Mouse (Mus musculus) E14TG2a.4 (cell line): Measurements from ENCODE around the gene Slc26a1.

Experiments used
- H3K27me3 ChIP-seq: 2 replicates; pipeline ENCODE4 v1.6.1; 2014; ENCODE audit warnings: low read length, control low read depth; ENCODE audit not compliant: insufficient read depth
- H3K36me3 ChIP-seq: 2 replicates; pipeline ENCODE4 v1.6.1; 2014; ENCODE audit warnings: low read length, control low read depth; ENCODE audit not compliant: insufficient read depth
- H3K4me1 ChIP-seq: replicated peaks from 2 replicates; pipeline ENCODE4 v1.6.1; 2014; ENCODE audit warnings: low read depth, low read length, control low read depth
- H3K4me3 ChIP-seq: replicated peaks from 2 replicates; pipeline ENCODE4 v1.5.1; 2014; ENCODE audit warnings: mild to moderate bottlenecking, low read length
- H3K9me3 ChIP-seq: 2 replicates; pipeline ENCODE4 v1.6.1; 2014; ENCODE audit warnings: low read length, control low read depth
- CTCF ChIP-seq: conservative IDR thresholded peaks from 2 replicates; pipeline ENCODE4 v1.5.1; 2014; ENCODE audit warnings: low read length
- NANOG ChIP-seq: IDR thresholded peaks from 2 replicates; pipeline ENCODE4 v1.6.1; 2014; ENCODE audit warnings: borderline replicate concordance, low read length, mixed read lengths
- POU5F1 ChIP-seq: IDR thresholded peaks from 2 replicates; pipeline ENCODE4 v1.6.1; 2014; ENCODE audit warnings: low read length, borderline replicate concordance

The Slc26a1 gene

DNA sequence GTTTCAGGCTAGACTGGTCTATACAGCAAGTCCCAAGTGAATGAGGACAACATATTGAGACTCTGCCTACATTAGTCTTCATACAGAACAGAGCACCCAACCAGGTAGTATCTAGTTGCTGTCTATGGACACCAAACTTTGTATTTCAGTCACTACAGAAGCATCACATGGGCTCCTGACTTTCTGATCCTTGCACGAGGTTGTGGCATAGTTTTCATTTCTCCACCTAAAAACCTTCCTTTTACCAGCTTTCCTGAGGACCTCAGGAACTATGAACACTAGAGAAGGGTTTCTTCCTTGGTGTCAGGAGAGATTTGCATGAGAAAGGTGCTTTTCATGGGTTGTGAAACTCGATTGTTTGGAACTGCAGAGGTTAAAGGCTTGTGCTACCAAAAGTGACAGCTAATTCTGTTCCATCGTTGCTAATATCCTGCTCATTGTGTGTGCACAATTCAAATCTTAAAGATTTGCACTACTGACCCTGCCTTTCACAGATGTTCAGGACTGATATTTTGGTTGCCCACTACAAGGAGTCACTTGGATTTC is 6.9 kb downstream of the Slc26a1 start:
- no peaks in the 10 kb centered on the region; the same call in 1 of the 2 replicates for H3K27me3 ChIP-seq
- H3K9me3 ChIP-seq: no peaks in the 10 kb centered on the region
- H3K36me3 ChIP-seq: peaks cover 17% of the 10 kb centered on the region
- TF ChIP-seq CTCF: no peak
- peak; percentile 37; the same call in 1 of the 2 replicates for TF ChIP-seq NANOG
- peak; percentile 56; the same call in 1 of the 2 replicates for TF ChIP-seq POU5F1
- peak overlapping the region; percentile 81 for H3K4me3 ChIP-seq
- peaks cover 40% of the 10 kb centered on the region for H3K4me1 ChIP-seq

DNA sequence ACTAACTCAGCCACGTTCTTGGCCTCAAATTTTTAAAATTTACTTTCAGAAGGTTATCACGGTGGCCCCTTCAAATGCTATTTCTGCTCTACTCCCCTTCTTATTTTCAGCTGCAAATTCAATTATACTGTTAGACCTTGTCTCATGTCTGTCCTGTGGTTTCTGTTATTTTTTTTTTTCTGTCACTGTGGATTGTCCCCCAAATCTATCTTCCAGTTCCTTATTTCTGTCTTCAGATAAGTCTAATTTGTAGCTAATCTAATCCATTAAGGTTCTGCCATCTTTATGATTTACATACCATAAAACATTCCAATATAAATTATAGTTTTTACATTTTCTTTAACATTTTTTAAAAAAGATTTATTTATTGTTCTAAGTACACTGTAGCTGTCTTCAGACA is 8.0 kb downstream of the Slc26a1 start:
- no peaks in the 10 kb centered on the region; the same call in 1 of the 2 replicates for H3K27me3 ChIP-seq
- no peaks in the 10 kb centered on the region for H3K9me3 ChIP-seq
- H3K36me3 ChIP-seq: peaks cover 10% of the 10 kb centered on the region
- H3K4me1 ChIP-seq: peaks cover 40% of the 10 kb centered on the region
- H3K4me3 ChIP-seq: no peak overlapping the region
- TF ChIP-seq POU5F1: no peak
- no peak for TF ChIP-seq NANOG
- no peak for TF ChIP-seq CTCF

DNA sequence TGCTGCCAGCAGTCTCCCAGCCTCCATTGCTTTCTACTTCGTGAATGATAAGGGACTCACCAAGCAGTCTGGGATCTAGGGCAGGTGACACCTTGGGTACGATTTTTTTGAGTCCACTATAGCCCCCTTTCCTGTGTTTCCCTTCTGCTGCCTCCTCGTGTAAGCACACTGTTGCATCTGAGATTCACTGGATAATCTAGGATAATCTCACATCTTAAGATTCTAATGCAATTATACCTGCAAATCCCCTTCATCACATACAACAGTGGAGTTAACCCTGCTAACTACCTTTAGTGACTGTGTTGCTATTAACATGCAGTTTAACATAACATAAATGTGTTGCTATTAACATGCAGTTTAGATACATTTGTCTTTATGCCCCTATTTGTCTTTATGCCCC is 10.3 kb downstream of the Slc26a1 start:
- TF ChIP-seq POU5F1: no peak
- no peak for TF ChIP-seq CTCF
- TF ChIP-seq NANOG: no peak
- Histone ChIP-seq H3K4me1 (peaks cover 36% of the 10 kb centered on the region), H3K27me3 (no peaks in the 10 kb centered on the region; the same call in 1 of the 2 replicates), H3K9me3 (no peaks in the 10 kb centered on the region), H3K36me3 (no peaks in the 10 kb centered on the region), H3K4me3 (no peak overlapping the region)

DNA sequence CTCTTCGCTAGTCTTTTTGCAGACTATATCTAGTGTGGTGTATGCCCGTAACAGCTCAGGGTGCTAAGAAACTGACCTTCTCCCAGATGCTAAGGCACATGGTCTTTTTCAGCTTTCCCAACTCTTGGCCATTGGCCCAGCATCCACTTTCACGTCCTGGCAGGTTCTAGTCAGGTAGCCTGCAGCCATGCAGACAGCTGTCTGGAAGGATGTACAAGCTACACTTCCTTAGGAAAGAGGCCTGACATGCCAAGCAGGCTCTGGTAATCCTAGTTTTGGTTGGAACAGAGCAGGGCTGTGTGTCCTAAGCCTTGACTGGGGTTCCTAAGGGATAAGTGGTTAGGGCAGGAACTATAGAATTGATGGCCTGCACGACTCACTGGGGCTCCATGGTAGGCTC is 12.6 kb downstream of the Slc26a1 start:
- Histone ChIP-seq H3K4me1 (peaks cover 33% of the 10 kb centered on the region), H3K4me3 (no peak overlapping the region), H3K27me3 (no peaks in the 10 kb centered on the region), H3K36me3 (peaks cover 14% of the 10 kb centered on the region), H3K9me3 (no peaks in the 10 kb centered on the region)
- TF ChIP-seq CTCF (no peak), NANOG (no peak), POU5F1 (no peak)

DNA sequence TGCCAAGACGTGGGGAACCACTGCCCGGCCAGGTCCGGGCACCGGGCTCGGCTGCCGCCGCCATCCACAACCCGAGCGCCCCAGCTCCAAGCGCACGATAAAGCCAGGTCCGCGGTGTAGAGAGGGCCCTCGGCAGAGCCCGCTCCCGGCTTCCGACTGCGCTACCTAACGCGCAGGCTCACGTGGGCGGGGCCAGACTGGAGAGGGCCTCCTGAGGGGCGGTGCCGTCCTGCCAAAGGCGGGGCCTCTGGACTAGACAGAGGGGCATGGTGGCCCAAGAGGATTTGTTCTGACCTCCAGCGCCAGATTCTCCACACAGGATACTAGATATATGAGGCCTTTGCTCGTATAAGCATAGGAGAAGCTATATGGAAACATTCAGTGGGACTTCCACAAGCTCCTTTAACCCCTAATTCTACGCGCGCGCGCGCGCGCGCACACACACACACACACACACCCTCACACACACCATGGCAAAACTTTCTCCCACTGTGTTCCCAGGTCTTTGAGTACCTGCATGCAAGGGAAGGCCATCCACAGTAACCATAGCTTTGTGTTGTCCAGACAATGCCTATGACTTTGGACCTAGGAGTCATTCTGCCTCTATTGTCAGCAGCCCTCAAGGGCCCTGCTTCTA is 14.6 kb downstream of the Slc26a1 start:
- no peaks in the 10 kb centered on the region for H3K27me3 ChIP-seq
- H3K9me3 ChIP-seq: no peaks in the 10 kb centered on the region
- TF ChIP-seq CTCF: no peak
- TF ChIP-seq NANOG: no peak
- TF ChIP-seq POU5F1: no peak
- H3K4me3 ChIP-seq: peak overlapping the region; percentile 96
- H3K4me1 ChIP-seq: peaks cover 36% of the 10 kb centered on the region
- peaks cover 35% of the 10 kb centered on the region for H3K36me3 ChIP-seq

DNA sequence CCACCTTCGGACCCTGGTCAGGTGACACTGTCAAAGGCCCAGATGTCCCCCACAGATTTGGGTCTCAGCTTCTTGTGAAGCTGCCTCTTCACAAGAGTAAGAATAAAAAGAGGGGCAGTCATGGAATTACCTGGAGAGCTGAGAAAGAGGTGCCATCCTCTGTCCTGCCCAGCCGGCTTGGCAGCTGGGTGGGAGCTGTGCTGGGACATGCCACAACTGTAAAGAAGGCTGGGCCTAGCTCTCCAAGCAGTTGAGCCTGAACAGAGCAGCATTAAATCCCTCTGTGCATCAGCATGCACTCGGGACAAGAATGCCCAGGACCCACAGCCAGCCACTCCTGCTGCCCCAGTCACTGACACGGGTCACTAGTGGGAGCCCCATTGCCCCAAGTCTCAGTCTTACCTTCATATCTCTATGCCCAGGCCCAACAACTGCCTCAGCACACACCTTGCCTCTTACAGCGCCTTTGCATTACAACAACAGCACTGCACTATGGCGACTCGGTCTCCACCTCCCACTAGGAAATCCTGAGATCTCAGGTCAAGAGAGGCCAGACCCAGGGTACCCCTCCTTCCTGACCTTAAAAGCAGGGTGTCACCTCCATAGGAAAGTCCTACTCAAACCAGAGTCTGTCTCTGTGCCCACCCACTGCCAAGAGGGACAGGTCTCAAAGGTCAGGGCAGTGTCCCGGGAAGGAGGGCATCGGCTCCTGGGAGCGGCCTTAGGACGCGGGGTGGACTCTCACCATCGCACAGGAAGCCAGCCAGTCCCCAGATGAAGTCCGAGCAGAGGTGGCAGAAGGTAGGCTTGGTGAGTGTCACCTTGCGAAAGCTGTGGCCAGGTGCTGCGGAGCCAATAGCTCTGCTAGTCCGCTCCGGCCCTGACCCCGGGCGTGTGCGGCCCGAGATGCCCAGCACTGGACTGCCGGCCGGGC is 15.4 kb downstream of the Slc26a1 start, which contains the start of gene Idua:
TSS of gene Idua (plus strand) at position 634 of the 934 bp plus-strand sequence.
- TF ChIP-seq POU5F1 (no peak), NANOG (no peak), CTCF (no peak)
- Histone ChIP-seq H3K9me3 (no peaks in the 10 kb centered on the region), H3K4me1 (peaks cover 36% of the 10 kb centered on the region), H3K36me3 (peaks cover 42% of the 10 kb centered on the region), H3K27me3 (no peaks in the 10 kb centered on the region), H3K4me3 (peak within 1 kb of the TSS; percentile 96)

DNA sequence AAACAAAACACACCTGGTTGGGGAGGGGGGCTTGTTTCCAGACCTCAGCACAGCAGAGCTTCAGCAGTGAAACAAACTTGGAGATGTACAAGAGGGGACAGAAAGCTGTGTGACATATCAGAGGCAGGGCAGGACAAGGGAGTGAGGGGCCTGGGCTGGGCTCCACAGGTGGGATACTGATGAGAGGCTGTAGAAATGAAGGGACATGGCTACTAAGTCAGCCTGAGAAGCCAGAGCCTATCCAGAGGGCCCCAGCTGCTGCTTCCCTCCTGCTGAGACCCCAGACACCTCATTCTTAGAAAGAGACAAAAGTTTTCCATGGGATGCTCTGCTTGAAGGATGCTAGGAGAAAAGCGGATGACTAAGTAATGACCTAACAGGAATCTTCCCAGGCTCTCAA is 16.8 kb downstream of the Slc26a1 start:
- no peaks in the 10 kb centered on the region for H3K27me3 ChIP-seq
- H3K9me3 ChIP-seq: no peaks in the 10 kb centered on the region
- peaks cover 27% of the 10 kb centered on the region for H3K4me1 ChIP-seq
- no peak overlapping the region for H3K4me3 ChIP-seq
- peaks cover 56% of the 10 kb centered on the region for H3K36me3 ChIP-seq
- TF ChIP-seq NANOG (no peak), POU5F1 (no peak), CTCF (no peak)

DNA sequence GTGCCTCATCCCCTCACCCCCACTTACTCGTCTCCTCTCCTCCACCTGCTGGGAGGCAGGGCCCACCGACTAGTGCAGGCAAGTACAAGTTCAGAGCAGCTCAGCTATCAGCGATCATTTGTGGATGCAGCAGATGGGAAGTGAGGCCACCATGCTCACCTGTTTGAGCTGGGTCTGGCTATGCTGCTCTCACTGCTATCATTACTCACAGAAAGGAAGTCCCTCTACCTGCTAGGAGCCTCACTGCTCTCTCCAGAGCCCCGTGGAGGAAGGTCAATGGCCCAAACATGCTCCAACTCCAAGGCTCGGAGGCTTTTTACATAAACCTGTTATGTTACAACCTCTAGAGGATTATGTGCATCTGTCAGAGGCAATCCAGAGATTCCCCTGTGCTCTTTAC is 18.0 kb downstream of the Slc26a1 start:
- Histone ChIP-seq H3K27me3 (no peaks in the 10 kb centered on the region), H3K36me3 (peaks cover 68% of the 10 kb centered on the region), H3K4me3 (no peak overlapping the region), H3K9me3 (no peaks in the 10 kb centered on the region), H3K4me1 (peaks cover 27% of the 10 kb centered on the region)
- no peak for TF ChIP-seq POU5F1
- TF ChIP-seq NANOG: no peak
- TF ChIP-seq CTCF: no peak
